Mouse (Mus musculus) gastrocnemius, postnatal 25 days (tissue): ENCODE data around the gene Foxk2. TPM values are rescaled to one million over a fixed set of nuclear protein-coding genes. Genes with fewer than 3 reads are reported as not detected.
A peak's percentile ranks its signal among the peaks of the same experiment; 100 is the strongest.

Experiments used
- DNase-seq: peaks from one replicate; pipeline ENCODE4 v3.0.0; 2022
- long read RNA-seq, 2 experiments: library from polyadenylated mRNA; stranded (forward); transcript quantifications; one replicate each; pipeline ENCODE4 v2.0.0; 2021
- total RNA-seq, 2 experiments: library from RNA; stranded (reverse); gene quantifications; 1 replicate in 1 of 2; 2 replicates in 1 of 2; pipeline ENCODE4 v1.2.3; 2021

Foxk2 gene
- 10 to 100 TPM; 20.1 to 27.1 TPM for total RNA-seq
- long read RNA-seq, experiment 1, full-length matches to known transcripts = 2 of 10 reads
- long read RNA-seq, experiment 1, partial matches to known transcripts = 1 of 10 reads
- long read RNA-seq, experiment 1, other reads (novel, unspliced or antisense) = 7 of 10 reads
- long read RNA-seq, experiment 2, full-length matches to known transcripts = 3 of 9 reads
- long read RNA-seq, experiment 2, partial matches to known transcripts = 1 of 9 reads
- long read RNA-seq, experiment 2, other reads (novel, unspliced or antisense) = 5 of 9 reads

DNA sequence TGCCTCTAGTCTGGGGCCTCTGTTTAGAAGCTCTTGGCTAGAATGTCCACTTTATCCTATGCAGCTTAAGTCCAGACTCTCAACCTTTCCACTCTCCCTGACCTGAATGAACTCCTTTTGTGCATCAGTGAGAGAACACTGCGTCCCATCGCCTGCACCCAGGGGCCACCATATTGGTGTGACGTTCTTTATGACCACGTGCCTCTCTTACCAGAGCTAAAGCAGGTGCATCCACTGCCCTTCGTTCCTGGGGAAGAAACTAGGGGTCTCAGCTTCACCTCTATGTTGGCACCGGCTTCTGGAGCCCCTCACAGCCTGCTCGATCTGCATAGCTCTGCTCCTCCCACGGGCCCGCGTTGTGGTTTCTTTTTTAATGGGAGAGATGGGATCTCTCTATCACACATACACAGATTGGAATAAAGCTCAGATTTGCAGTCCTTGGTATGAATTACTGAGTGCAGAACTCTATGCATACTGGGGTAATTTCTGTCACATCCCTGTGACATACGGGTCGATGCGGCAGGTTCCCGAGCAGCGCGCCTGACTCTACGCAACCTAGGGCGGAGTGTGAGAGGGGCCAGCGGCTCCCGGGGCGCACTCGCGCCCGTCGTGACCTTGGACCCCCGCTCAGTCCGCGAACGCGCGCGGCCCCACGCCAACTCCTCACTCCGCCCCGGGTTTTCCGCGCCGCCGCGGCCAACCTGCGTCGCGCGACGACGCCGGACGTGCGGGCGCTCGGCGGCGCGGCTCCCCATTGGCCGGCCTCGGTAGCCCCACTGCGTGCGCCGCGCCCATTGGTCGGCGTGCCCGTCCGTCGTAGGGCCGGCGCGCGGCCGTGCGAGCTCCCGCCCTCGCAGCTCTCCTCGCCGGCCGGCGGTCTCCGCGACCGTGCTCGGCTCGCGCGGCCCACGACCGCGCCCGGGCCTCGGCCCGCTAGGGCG, at the start of gene Foxk2:
Foxk2 (plus strand) TSS at position 831 of the 941 bp plus-strand sequence.
- DNase-seq = peak; percentile 95

DNA sequence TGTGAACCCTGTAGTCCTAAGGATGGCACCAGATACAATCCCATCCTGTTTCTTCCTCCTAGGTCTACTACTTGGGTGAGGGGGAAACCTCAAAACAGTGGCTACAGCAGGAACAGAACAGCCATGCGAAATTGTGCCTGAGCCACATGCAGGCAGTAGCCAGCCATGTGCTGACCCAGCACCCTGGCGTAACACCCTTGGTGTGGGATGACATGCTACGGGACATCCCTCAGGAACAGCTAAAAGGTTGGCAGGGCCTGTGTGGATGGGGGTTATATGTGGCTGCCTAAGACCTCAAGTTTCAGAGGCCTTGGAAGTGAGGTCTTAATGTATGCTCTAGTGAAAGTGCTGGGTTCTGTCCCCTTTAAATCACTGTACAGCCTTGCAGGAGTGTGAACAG, 43.0 kb upstream of the Foxk2 start:
- DNase-seq = peak; percentile 37

DNA sequence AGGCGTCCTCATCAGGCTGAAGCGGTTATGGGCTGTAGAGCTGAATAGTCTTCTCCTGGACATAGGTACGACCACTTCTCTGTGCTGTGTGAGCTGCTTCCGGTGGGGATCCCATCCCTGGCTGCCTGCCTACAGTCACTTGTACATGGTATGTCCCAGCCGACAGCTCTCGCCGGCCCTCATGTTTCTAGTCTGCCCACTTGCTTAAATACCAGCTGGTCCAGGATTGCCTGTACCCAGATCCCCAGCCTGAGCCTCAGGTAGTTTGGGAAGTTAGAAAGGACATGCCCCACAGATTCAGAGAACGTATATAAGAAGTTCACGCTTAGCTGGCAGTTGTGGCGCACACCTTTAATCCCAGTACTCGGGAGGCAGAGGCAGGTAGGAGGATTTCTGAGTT, 40.0 kb upstream of the Foxk2 start:
- DNase-seq = no peak

DNA sequence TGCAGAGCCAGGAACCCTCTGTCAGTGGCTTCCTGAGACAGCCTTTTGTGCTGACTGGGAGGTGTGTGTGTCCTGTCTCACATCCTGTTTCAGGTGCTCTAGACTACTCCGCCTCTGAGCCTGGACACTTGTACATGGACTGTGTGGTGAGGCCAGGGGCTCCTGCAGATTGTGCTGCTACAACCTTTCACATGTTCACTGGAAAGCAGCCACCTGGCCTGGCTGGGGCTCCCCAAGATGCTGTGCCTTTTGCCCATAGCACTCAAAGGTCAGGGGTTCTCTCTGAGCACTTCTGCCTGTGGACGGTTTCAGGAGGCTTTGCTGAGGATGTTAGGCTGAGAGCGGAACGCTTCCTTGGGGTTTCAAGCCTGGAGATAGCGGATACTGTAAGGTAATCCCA, 39.0 kb upstream of the Foxk2 start:
- no peak for DNase-seq

DNA sequence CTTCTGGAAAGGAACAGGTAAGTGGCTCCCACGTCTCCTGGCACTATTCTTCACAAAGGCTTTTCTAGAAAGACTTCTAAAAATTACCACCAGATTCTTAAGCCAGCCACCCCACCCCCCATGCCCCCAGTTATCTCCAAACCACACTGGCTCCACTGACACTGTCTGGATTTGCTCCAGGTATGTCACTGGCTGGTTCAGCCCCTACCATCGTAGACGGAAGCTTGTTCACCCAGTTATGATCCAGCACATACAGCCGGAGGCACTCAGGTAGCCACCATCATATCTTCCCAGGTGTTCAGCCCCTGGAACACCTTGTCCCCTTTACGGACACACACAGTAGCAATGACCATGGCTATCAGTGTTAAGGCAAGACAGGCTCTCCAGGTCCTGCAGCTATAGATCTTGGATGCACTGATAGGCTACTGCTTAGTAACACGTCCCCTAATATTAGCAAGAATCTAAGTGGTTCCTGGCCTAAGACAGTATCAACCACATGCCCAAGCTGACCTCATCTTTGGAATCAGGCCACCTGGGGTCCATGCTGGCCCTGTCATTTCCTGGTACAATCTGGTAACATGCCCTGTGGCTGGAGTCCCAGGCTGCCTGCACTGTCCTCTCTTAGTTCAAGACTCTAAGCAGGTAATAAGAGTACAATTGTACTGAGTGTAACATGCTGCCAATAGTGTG, 38.3 kb upstream of the Foxk2 start:
- DNase-seq = no peak

DNA sequence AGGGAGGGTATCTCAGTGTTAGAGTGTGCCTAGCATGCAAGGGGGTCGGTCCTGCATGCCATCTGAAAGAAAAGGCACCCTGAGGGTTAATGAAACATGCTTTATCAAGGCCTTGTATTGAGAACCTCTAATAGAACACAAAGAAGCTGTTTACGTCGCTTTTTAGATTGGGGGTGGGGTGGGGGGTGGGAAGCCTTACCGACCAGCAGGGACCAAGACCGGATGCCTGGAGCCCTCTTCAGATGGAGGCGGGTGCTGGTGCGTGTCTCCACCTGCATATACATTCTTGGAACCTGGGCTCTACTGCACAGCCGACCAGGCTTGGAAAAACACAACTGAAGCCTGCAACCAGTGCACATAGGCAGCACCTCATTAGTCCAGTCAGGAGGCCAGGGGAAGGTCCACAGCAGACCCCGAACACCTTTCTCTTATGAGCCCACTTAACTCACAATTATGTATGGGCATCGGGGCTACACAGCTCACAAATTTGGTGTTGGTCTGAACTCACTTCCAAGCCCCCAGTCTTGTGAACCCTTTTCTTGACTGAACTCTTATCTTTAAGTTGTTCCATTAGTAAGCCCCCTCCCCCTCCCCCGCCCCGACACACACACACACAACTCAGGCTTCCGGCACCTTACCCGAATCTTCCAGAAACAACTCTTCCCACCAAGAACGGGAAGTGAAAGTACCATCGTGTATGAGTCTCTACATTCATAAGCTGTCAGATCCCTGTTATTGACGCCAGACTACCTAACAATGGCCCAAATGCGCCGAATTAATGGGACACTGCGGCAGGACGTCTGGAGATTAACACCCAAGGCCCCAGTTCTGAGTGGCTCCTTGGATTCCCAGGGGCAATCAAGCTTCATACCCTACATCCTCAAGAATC, 31.4 kb upstream of the Foxk2 start:
- no peak for DNase-seq

DNA sequence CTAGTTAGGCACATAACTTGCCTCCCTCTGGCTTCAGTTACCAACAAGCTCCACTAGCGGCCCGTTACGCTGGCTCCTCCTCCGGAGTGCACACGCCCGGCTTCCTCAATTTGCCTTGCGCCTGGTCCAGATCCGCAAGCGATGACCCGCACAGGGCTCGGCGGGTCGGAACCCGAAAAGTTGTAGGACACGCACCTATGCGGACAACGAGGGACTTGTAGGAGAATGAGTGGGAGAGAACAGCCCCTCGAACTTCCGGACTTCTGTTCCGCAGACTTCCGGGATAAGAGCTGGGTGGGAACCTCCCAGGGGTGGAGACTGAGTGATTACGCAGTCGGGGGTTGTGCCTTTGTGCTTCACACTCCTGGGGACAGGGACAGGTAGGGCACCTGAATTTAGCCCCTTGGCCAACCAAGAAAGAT, 30.8 kb upstream of the Foxk2 start, which contains the start of gene Cybc1:
Cybc1 (minus strand) TSS at position 305 of the 422 bp plus-strand sequence.
- DNase-seq = peak; percentile 66

DNA sequence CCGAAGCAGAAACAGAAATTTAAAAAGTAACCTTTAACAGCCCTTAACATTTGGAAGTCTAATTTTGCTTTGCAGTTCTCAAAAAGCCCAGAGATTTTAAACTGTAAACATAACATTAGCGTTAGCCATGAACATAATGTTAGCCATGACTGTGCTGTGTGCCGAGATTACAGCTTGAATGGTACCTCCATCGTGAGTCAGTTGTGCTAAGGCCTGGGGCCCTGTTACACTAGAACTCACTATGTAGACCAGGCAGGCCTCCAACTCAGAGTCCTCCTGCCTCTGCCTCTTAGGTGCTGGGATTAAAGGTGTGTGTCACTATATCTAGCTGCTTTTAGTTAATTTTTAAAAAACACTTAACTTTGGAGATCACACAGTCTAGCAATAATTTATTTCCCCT, 28.6 kb upstream of the Foxk2 start:
- no peak for DNase-seq

DNA sequence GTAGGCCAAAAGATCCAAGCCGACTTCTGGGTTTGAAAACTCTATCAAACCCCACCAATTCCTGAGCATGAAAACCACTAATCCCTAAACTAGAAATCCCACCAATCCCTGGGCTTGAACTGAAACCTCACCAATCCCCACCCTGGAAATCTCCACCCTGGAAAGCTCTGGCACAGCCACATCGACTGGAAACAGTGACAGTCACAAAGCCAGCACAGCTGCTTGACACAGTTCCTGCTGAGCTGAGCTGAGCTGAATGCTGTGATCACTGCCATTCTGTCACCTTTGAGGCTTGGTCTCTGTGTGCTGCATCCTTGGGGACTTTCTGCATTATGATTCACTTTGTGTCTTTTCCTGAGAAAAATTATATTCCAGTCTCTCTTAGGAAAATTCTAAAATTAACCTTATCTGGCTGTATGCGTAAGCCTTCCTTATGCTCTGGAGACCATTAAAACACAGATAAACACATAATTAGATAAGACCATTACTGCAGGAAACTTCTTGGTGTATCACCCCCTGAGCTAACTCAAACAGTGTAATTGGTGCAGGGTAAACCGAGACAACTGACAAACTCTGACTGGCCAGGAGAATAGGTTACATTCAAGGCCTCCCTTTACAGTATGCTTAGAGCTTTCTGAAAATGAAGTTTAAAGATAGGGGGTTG, 28.0 kb upstream of the Foxk2 start:
- peak; percentile 41 for DNase-seq

DNA sequence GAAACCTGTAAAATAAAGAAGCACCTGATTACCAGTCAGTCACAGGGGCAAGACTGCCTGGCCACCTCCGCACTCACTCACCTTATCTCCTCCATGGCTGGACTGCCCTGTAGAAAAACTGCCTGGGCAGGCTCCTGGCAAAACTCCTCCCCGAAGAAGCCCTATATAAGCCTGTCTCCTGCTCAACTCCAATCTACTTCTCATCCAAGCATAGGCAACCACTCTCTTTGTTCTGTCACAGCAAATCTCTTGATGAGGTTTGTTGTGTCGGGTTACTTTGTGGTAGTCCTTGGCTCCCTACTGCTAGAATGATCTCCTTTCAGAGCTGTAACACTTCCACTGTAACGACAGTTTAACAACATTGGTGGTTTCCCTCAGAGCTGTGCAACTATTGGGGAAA, 27.1 kb upstream of the Foxk2 start:
- no peak for DNase-seq

DNA sequence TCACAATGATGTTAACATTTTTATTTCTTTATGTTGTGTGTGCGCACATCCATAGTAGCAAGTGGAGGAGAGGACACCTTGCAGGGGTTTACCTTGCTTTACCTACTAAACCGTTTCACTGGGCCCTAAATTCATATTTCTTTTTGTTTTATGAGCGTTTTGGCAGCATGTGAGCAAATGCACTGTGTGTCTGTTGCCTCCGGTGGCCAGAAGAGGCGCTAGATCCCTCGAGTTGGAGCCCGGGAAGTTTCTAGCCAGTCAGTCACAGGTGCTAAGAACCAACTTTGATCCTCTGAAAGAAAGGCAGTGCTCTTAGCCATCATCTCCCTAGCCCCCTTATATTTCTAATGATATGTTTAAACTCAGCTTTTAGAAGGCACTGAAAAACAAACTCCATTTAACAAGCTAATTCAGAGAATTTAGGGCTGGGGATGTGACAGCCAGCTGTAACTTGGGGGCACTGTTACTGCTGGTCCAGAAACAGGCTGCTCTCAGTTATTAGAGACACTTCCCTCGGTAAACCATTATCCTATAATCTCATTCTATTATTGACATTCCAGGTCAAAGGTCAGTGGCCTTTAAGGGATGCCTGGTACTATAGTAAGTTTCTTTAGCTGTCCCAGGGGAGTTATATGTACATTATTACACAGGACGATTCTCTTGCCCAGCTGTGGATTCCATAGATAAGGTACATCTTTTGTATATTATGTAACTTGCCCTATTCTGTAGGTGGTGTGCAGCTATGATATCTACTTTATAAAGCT, 24.1 kb upstream of the Foxk2 start:
- DNase-seq = no peak

DNA sequence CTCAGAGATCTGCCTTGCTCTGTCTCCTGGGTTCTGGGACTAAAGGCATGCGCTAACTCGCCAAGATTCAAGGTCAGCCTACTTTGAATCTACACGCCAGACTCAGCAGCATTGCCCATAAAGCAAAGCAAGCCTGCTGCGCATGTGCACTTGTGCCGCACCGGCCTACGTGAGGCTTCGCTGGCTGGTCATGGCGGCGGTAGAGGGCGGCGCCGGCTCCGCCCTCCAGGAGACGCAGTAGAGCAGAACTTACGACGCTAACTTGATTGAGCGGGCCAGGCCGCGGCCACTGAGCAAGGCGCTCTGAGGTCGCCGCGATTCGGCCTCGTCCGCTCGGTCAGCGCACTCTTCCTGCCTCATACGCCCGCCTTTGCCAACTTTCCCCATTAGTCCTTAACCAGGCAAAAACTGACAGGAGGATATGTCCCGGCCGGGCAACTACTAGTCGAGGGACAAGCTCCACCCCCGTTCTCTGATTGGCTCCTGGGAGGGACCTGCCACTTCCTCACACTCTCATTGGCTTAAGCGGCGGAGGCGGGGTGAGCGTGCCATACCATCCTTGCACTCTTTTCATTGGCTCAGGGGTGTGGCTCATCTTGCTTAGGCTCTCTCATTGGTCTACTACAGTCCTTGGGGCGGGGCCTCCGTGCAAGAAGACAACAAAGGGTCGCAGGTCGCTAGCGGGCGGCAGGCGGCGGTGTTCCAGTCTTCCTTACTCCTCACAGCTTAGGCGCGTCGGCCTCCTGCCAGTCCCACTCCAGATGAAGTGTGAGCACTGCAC, 23.0 kb upstream of the Foxk2 start, which contains the start of gene Narf:
Narf (plus strand) TSS at position 690 of the 781 bp plus-strand sequence.
- DNase-seq = peak; percentile 100

DNA sequence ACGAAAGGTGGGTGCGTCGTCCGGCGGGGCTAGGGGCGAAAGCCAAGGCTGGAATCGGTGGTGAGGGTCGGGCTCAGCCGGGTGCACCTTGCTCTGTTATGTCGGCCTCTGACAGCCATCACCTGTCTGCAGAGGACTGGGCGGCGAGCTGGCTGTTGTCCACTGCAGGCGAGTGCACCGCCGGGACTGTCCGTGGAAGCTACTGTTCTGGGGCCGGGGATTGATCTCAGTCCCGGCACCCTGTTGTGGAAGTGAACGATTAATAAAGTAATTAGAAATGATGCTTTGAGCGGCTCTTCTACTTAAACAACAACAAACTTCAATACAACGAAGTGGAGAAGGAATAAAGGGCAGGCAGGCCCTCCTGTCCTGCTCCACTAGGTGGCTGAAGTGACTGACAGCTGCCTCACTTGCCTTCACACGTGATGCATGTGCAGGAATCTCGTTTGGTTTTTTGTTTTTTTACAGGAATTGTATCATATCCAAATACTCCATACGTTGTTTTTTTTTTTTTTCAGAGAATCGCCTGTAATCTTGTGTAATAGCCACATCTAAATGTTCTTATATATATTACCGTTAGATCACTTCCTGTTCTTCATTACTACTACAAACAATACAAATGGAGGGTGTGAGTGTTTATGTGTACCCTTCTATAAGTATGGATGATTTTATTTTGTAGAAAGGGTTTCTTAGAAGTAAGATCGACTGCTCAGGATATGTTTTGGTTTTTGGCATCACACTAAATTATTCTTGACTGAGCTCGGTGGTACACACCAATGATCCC, 22.3 kb upstream of the Foxk2 start:
- DNase-seq = peak; percentile 35

DNA sequence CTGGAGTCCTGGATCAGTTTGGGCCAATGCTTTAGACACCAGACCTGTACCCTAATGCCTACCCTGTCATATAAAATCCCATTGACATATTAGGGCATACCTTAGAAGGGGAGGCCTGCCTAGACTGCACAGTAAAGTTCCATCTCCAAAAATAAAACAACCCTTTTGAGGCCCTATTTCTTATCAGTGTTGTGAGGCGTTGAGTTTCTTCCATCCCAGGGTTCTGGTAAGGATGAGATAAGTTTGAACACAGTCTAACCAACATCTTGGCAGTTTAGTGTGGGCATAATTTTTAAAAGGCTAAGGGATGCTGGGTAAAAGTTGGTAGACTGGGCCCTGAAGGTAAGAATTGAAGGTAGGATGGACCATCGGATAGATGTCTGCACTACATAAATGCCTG, 20.1 kb upstream of the Foxk2 start:
- no peak for DNase-seq

DNA sequence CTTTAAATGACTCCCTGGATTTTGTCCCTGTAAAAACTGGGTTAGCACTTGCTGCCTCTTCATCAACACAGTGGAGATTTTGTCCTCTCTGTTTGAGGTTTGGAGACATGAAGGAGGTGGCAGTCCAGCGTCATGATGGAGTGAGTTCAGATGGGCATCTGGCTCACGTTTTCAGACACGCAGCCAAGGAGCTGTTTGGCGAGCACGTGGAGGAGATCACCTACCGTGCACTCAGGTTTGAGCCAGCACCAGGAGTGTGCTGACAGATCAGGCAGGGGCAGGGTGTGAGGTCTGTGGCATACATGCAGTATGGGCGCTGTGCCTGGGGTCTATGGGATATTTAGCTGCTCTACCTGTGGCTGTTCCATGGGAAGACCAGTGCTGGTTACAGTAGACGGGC, 9.6 kb upstream of the Foxk2 start:
- DNase-seq = no peak

DNA sequence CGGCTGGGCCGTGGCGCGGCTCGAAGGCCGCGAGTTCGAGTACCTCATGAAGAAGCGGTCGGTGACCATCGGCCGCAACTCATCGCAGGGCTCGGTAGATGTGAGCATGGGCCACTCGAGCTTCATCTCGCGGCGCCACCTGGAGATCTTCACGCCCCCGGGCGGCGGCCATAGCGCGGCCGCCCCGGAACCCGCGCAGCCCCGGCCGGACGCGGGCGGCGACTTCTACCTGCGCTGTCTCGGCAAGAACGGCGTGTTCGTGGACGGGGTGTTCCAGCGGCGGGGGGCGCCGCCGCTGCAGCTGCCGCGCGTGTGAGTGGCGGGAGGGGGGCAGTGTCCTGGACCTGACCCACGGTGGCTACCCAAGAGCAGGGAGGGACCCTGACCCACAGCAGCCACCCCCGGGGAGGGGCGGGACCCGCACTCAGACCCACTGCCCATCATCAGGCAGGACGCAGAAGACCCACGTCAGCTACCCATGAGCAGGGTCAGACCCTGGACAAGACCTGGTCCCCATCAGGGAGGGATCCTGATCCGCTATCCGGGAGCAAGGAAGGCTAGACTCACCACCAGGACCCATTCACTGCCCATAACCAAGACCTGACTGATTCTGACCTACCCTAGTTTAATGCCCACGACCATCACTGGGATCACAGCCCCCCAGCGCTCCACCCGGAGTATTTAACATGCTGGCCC, 569 bp downstream of the Foxk2 start:
- peak; percentile 38 for DNase-seq

DNA sequence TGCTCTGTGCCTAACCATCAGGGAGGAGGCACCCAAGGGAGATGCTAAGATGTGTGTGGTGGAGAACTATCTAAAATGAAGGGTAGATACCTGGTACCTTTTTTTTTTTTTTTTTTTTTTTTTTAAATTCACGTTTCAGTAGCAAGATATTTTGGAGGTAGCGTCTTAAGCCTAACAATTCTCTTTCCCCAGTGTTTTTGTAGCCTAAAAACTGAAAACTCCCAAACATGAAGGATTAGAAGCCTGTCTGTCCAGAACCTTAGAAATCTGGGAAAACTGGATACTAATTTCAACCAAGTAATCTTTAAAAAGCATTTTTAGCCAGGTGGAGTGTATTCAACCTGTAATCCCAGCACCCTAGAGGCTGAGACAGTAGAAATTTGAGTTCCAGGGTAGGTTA, 1.3 kb downstream of the Foxk2 start:
- DNase-seq = no peak

DNA sequence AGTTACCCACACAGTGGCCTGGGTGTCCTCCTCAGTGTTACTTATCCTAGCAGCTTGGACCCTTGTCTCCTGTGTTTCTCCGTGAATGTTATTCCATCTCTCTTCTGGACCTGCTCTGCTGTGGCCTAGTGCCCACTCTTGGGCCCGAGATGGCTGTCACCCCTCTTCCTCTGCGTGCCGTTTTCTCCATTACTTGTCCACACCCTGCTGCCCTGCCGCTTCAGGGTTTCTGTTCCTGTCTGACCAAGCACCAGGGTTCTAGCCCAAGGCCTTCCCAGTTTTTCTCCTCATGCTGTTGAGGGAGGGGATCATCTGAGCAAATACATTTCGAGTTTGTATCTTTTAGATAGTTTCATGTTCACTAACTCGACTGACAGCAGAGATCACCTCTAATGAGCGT, 17.7 kb downstream of the Foxk2 start:
- no peak for DNase-seq
